Mouse (Mus musculus): ENCODE results near the gene Ndufb5. TPM values are rescaled to one million over a fixed set of nuclear protein-coding genes. Genes with fewer than 3 reads are reported as not detected.
A peak's percentile ranks its signal among the peaks of the same experiment; 100 is the strongest.

Gene Ndufb5
- 336 and 395 TPM in 2 replicates for polyA plus RNA-seq (2014; fragmentation: Nextera tagmentation; extraction: Ambion mirVana)

GRCm38 (mm10) chr3:32736244-32737171 is at the start of gene Ndufb5:
Ndufb5 (plus strand) TSS chr3:32736990.
- Histone ChIP-seq H3K4me3 (replicated peaks; ENCODE audit: low read length) (peak within 1 kb of the TSS; percentile 68), H3K27me3 (ENCODE audit: control insufficient read depth, insufficient read depth, low read length) (no peaks in the 10 kb centered on the region), H3K4me1 (replicated peaks; ENCODE audit: control insufficient read depth, insufficient read depth, low read length) (peaks cover 18% of the 10 kb centered on the region), H3K27ac (peak within 1 kb of the TSS; percentile 86), H3K4me2 (replicated peaks) (peak within 1 kb of the TSS; percentile 86), H3K9ac (peak within 1 kb of the TSS; percentile 85), H3K9me3 (ENCODE audit: control insufficient read depth, low read length) (no peaks in the 10 kb centered on the region), H3K36me3 (replicated peaks; ENCODE audit: control insufficient read depth, insufficient read depth) (peaks cover 29% of the 10 kb centered on the region)
- peak; percentile 98 for ATAC-seq (ENCODE audit: low FRiP score)
- peak; percentile 99 for DNase-seq (ENCODE audit: low spot score)
- WGBS = under 1% methylated on average over 62 of the region's 62 CpGs

DNA sequence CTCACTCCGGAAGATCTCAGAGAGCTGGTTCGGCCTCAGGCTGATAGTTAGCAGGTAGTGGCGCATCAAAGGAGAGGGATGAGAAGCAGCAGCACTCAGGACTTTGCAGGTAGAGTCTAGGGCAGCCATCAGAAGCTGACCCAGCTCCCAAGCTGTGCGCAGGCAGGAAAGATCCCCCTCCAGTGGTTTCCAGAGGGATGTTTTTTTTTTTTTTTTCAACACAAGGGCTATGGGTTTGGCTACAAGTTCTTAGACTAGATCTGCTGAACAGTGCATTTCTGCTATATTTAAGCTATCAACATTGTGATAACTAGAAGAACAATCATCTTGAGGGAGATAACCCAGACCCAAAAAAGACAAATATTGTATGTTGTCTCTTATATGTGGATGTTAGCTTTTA is 49.6 kb upstream of the Ndufb5 start:
- Histone ChIP-seq H3K27me3 (ENCODE audit: control insufficient read depth, insufficient read depth, low read length) (no peaks in the 10 kb centered on the region), H3K36me3 (replicated peaks; ENCODE audit: control insufficient read depth, insufficient read depth) (no peaks in the 10 kb centered on the region), H3K27ac (no peak overlapping the region), H3K4me2 (replicated peaks) (no peak overlapping the region), H3K4me1 (replicated peaks; ENCODE audit: control insufficient read depth, insufficient read depth, low read length) (no peaks in the 10 kb centered on the region), H3K9ac (no peak overlapping the region), H3K4me3 (replicated peaks; ENCODE audit: low read length) (no peak overlapping the region), H3K9me3 (ENCODE audit: control insufficient read depth, low read length) (no peaks in the 10 kb centered on the region)
- WGBS = 78% methylated on average over 4 of the region's 4 CpGs
- no peak for DNase-seq (ENCODE audit: low spot score)
- no peak for ATAC-seq (ENCODE audit: low FRiP score)

DNA sequence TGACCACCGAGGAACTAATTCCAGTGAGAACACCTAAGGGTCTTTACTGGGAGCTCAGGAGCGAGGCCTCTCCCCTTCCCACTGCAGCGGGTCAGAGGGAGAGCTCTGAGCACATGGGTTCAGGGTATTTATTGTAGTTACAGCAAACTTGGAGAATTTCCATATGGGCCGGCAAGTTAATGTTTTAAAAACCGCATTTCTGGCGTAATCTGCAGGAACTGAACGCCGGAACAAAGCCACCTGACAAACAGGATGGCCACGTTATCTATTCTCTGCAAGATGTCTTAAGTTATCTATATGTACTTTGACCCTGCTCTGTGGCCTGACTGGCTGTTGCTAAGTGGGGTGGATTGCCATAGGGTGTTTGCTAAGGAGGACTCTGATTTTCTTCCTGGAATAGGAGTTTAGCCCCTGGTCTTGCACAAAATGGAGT is 47.2 kb upstream of the Ndufb5 start:
- Histone ChIP-seq H3K4me2 (replicated peaks) (no peak overlapping the region), H3K36me3 (replicated peaks; ENCODE audit: control insufficient read depth, insufficient read depth) (no peaks in the 10 kb centered on the region), H3K9me3 (ENCODE audit: control insufficient read depth, low read length) (no peaks in the 10 kb centered on the region), H3K27ac (no peak overlapping the region), H3K27me3 (ENCODE audit: control insufficient read depth, insufficient read depth, low read length) (no peaks in the 10 kb centered on the region), H3K4me1 (replicated peaks; ENCODE audit: control insufficient read depth, insufficient read depth, low read length) (no peaks in the 10 kb centered on the region), H3K9ac (no peak overlapping the region), H3K4me3 (replicated peaks; ENCODE audit: low read length) (no peak overlapping the region)
- ATAC-seq (ENCODE audit: low FRiP score) (no peak), DNase-seq (ENCODE audit: low spot score) (no peak)
- 92% methylated on average over 9 of the region's 9 CpGs for WGBS

DNA sequence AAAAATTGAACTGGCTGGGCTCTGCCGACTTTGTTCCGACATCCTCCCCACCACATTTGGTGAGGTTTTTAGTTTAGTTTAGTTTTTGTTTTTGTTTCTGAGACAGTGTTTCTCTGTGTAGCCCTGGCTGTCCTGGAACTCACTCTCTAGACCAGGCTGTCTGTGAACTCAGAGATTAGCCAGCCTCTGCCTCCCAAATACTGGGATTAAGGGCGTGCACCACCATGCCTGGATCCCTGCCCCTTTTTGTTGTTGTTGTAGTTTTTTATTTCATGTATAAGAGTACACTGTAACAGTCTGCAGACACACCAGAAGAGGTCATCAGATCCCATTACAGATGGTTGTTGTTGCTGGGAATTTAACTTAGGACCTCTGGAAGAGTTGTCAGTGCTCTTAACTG is 46.8 kb upstream of the Ndufb5 start:
- no peaks in the 10 kb centered on the region for H3K36me3 ChIP-seq (replicated peaks; ENCODE audit: control insufficient read depth, insufficient read depth)
- ATAC-seq (ENCODE audit: low FRiP score) = no peak
- 89% methylated on average over 3 of the region's 3 CpGs for WGBS

GRCm38 (mm10) chr3:32690901-32691300 is 45.9 kb upstream of the Ndufb5 start:
- H3K9me3 ChIP-seq (ENCODE audit: control insufficient read depth, low read length) = no peaks in the 10 kb centered on the region
- H3K27ac ChIP-seq = no peak overlapping the region
- H3K4me3 ChIP-seq (replicated peaks; ENCODE audit: low read length) = no peak overlapping the region
- H3K4me2 ChIP-seq (replicated peaks) = no peak overlapping the region
- H3K27me3 ChIP-seq (ENCODE audit: control insufficient read depth, insufficient read depth, low read length) = no peaks in the 10 kb centered on the region
- H3K4me1 ChIP-seq (replicated peaks; ENCODE audit: control insufficient read depth, insufficient read depth, low read length) = no peaks in the 10 kb centered on the region
- no peak for ATAC-seq (ENCODE audit: low FRiP score)
- H3K9ac ChIP-seq = no peak overlapping the region
- whole genome bisulfite sequencing = 63% methylated on average over 1 of the region's 1 CpGs
- H3K36me3 ChIP-seq (replicated peaks; ENCODE audit: control insufficient read depth, insufficient read depth) = no peaks in the 10 kb centered on the region
- DNase-seq (ENCODE audit: low spot score) = no peak

More for the DNA sequence above, 46.8 kb upstream of the Ndufb5 start:
- H3K27me3 ChIP-seq (ENCODE audit: control insufficient read depth, insufficient read depth, low read length) = no peaks in the 10 kb centered on the region
- H3K4me2 ChIP-seq (replicated peaks) = no peak overlapping the region
- no peak overlapping the region for H3K9ac ChIP-seq
- H3K4me3 ChIP-seq (replicated peaks; ENCODE audit: low read length) = no peak overlapping the region
- no peak overlapping the region for H3K27ac ChIP-seq
- H3K9me3 ChIP-seq (ENCODE audit: control insufficient read depth, low read length) = no peaks in the 10 kb centered on the region
- H3K4me1 ChIP-seq (replicated peaks; ENCODE audit: control insufficient read depth, insufficient read depth, low read length) = no peaks in the 10 kb centered on the region
- no peak for DNase-seq (ENCODE audit: low spot score)

DNA sequence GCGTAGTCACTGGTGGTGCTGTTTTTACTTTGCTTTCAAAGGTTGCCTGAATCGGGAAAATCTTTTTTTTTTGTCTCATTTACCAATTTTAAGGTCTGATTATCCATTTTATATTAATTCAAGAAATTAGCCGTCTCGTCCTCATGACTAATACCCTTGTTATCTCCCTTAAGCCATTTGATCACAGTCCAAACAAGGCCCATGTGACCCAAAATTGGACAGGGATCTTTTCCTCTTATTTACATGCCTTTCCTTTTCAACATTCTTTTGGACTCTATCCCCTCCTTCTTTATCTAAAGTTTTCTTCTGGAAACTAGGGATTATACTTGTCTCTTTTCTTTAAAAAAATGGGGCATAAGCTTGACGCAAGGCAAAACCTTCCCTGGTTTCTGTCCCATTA is 44.9 kb upstream of the Ndufb5 start:
- WGBS = 86% methylated on average over 5 of the region's 5 CpGs
- ATAC-seq (ENCODE audit: low FRiP score) (no peak), DNase-seq (ENCODE audit: low spot score) (no peak)
- H3K27me3 ChIP-seq (ENCODE audit: control insufficient read depth, insufficient read depth, low read length) = no peaks in the 10 kb centered on the region
- H3K4me3 ChIP-seq (replicated peaks; ENCODE audit: low read length) = no peak overlapping the region
- H3K4me1 ChIP-seq (replicated peaks; ENCODE audit: control insufficient read depth, insufficient read depth, low read length) = no peaks in the 10 kb centered on the region
- H3K36me3 ChIP-seq (replicated peaks; ENCODE audit: control insufficient read depth, insufficient read depth) = no peaks in the 10 kb centered on the region
- H3K9ac ChIP-seq = no peak overlapping the region
- H3K9me3 ChIP-seq (ENCODE audit: control insufficient read depth, low read length) = no peaks in the 10 kb centered on the region
- no peak overlapping the region for H3K4me2 ChIP-seq (replicated peaks)
- no peak overlapping the region for H3K27ac ChIP-seq

- WGBS = 40% methylated on average over 5 of the region's 5 CpGs
- Histone ChIP-seq H3K36me3 (replicated peaks; ENCODE audit: control insufficient read depth, insufficient read depth) (no peaks in the 10 kb centered on the region), H3K4me1 (replicated peaks; ENCODE audit: control insufficient read depth, insufficient read depth, low read length) (no peaks in the 10 kb centered on the region), H3K4me3 (replicated peaks; ENCODE audit: low read length) (no peak overlapping the region), H3K27ac (no peak overlapping the region), H3K4me2 (replicated peaks) (no peak overlapping the region), H3K27me3 (ENCODE audit: control insufficient read depth, insufficient read depth, low read length) (no peaks in the 10 kb centered on the region), H3K9me3 (ENCODE audit: control insufficient read depth, low read length) (no peaks in the 10 kb centered on the region), H3K9ac (no peak overlapping the region)
- ATAC-seq (ENCODE audit: low FRiP score) (no peak), DNase-seq (ENCODE audit: low spot score) (no peak)
Observed at GRCm38 (mm10) chr3:32694211-32694610, 42.6 kb upstream of the Ndufb5 start.

GRCm38 (mm10) chr3:32694737-32695582 is 41.8 kb upstream of the Ndufb5 start:
- Histone ChIP-seq H3K36me3 (replicated peaks; ENCODE audit: control insufficient read depth, insufficient read depth) (no peaks in the 10 kb centered on the region), H3K9ac (no peak overlapping the region), H3K27me3 (ENCODE audit: control insufficient read depth, insufficient read depth, low read length) (no peaks in the 10 kb centered on the region), H3K9me3 (ENCODE audit: control insufficient read depth, low read length) (no peaks in the 10 kb centered on the region), H3K4me1 (replicated peaks; ENCODE audit: control insufficient read depth, insufficient read depth, low read length) (no peaks in the 10 kb centered on the region), H3K27ac (no peak overlapping the region), H3K4me3 (replicated peaks; ENCODE audit: low read length) (no peak overlapping the region), H3K4me2 (replicated peaks) (no peak overlapping the region)
- WGBS = 84% methylated on average over 12 of the region's 12 CpGs
- ATAC-seq (ENCODE audit: low FRiP score) = no peak
- no peak for DNase-seq (ENCODE audit: low spot score)

DNA sequence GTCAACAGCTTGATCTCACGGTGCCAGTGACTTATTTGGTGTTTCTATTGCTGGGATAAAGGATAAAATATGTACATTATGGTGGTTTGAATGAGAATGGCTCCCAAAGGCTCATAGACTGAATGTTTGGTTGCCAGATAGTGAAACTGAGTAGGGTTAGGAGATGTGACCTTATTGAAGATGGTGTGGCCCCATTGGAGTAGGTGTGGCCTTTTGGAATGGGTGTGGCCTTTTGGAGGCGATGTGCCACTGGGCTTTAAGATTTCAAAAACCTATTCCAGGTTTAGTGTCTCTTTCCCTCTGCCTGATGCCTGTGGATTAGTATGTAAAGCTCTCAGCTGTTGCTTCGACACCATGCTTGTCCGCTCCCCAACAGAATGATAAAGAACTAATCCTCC is 41.2 kb upstream of the Ndufb5 start:
- no peak for DNase-seq (ENCODE audit: low spot score)
- WGBS = 91% methylated on average over 4 of the region's 4 CpGs
- H3K27me3 ChIP-seq (ENCODE audit: control insufficient read depth, insufficient read depth, low read length) = no peaks in the 10 kb centered on the region
- no peaks in the 10 kb centered on the region for H3K9me3 ChIP-seq (ENCODE audit: control insufficient read depth, low read length)
- no peak overlapping the region for H3K9ac ChIP-seq
- no peak overlapping the region for H3K4me2 ChIP-seq (replicated peaks)
- no peak overlapping the region for H3K27ac ChIP-seq
- H3K4me1 ChIP-seq (replicated peaks; ENCODE audit: control insufficient read depth, insufficient read depth, low read length) = no peaks in the 10 kb centered on the region
- no peak for ATAC-seq (ENCODE audit: low FRiP score)
- no peak overlapping the region for H3K4me3 ChIP-seq (replicated peaks; ENCODE audit: low read length)
- no peaks in the 10 kb centered on the region for H3K36me3 ChIP-seq (replicated peaks; ENCODE audit: control insufficient read depth, insufficient read depth)

Data from hindbrain, embryonic 14.5 days (tissue).